Mouse (Mus musculus): ENCODE results near the gene Gsap. TPM values are rescaled to one million over a fixed set of nuclear protein-coding genes. Genes with fewer than 3 reads are reported as not detected.
"Not testable (repeated sequence)": the region's sequence is repeated elsewhere in the genome, so short reads cannot be mapped to it uniquely, and the experiment has no call there.

The Gsap gene
- total RNA-seq, 2 experiments from 2014 or later: 3.5 to 5.5 TPM

DNA sequence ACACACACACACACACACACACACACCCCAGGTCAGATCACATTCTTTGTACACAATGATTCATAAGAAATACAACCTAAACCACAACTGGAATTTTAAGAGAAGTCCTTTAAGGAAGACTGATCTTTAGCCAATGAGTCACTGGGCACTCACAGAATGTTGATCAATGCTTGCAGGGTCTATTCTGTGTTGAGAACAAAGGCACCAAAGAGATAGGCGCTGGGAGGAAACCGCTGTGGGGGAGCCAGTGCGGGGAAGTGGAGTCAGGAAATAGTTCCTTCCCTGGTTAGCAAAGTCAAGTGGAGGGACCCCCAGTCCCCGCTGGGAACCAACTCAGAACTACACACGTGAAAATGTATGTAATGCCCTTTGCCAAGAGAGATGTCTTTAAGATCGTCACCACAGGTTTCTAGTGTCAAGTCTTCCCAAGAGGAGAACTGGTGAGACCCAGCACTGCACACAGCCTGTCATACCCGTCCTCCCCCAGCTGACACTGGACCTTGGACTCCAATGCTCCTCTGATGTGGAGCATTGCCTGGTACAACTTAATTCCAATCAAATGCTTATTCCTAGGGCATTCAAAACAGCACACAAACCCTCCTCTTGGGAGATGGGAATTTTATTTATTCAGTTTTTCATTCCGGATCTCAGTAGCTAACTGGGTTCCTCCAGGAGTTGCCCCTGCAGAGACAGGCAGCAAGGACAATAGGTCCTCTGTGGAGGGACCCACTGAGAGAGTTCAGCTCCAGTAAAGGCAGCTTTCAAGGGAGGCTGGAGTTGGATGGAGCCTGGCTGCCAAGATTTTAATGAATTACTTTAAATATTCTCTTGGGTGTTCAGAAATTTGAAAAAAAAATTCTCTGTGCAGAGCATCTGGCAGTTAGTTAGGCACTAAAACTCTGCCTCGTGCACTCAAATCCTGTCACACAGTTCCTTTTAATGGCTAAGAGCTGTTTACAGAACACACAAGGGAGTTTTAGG, 10.6 kb upstream of the Gsap start:
- no peak for DNase-seq (ENCODE audit: low spot score in 2 of 2)
- intact Hi-C loops (cut with DNase I): no loop called here

DNA sequence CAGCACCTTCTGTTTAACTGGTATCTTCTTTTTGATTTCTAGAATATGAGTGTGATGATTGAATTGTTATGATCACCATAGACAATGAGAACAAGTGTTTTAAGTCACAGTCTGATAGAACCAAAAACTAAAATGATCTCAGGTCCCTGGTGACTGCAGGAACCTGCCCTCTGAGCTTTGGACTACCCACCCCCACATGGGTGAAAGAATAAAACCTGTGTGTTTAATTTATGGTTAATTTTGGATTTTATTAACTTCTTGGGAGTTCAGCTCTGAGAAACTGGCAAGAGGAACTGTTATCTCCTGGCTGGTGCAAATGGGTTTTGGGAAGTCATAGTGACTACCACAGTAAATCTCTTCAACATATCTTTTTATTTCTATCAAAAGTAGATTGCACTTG, 6.6 kb upstream of the Gsap start:
- DNase-seq (ENCODE audit: low spot score in 2 of 2): no peak
- intact Hi-C loops (cut with DNase I): no loop called here

DNA sequence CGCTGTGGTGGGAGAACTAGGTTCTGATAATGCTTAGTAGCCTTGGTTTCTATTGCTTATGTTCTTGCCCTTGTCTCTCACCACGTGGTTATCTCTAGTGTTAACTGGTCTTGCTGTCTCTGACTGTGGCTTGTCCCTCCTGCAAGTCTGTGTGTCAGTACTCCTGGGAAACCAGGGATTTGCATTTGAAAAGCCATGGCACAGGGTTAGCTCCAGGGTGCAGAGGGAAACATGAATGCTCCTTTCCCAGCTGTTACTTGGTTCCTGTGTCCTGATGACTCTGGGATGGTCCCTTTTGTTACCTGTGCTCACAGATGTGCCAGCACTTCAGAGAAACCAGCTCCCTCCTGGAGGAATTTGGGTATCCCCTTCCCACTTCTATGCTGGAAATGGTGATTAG, 3.0 kb upstream of the Gsap start:
- intact Hi-C loops (cut with DNase I): loop anchor here (10.0 kb wide), 1 partner anchor 128 kb away; the partner anchor contains the start of gene Ptpn12
- DNase-seq (ENCODE audit: low spot score in 2 of 2): not testable (repeated sequence)

DNA sequence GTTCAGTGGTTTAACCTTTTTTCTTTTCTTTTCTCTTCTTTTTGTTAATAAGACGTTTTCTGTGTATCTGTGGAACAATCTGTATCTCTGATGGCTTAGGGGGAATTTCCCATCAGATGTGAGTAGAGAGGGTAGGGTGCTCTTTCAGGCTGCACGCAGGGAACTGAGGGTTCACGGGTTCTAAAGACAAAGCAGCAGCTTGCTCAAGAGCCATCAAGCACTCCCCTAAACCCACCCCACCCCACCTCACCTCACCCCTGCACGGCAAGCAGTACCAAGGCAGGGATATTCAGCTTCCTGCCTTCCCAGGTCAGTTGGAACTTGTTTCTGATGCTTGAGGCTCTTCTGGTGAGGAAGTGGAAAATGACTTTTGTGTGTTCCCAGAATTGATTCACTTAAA, 766 bp downstream of the Gsap start:
- intact Hi-C loops (cut with DNase I): loop anchor here (10.0 kb wide), 1 partner anchor 132 kb away; the partner anchor contains the start of gene Ptpn12
- no peak for DNase-seq (ENCODE audit: low spot score in 2 of 2)

DNA sequence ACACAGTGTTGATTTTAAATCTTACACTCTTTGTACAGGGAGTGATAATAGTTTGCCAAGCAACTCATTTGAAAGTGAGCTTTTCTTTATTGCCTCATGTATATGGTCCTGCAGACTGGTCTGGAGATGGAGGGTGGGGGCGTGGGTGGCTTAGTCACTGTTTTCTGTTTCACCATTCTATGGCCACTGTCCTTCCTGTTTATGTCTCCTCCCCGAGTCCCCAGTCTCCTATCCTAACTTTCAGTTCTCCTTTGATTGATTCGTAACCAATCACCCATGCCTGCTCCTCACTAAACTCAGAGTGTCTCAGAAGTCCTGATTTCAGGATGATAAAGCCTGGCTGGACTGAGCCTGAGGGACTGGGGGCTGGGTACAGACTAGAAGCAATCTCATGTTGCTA, 2.4 kb downstream of the Gsap start:
- intact Hi-C loops (cut with DNase I): loop anchor here (10.0 kb wide), 1 partner anchor 134 kb away; the partner anchor contains the start of gene Ptpn12
- DNase-seq (ENCODE audit: low spot score in 2 of 2): no peak

DNA sequence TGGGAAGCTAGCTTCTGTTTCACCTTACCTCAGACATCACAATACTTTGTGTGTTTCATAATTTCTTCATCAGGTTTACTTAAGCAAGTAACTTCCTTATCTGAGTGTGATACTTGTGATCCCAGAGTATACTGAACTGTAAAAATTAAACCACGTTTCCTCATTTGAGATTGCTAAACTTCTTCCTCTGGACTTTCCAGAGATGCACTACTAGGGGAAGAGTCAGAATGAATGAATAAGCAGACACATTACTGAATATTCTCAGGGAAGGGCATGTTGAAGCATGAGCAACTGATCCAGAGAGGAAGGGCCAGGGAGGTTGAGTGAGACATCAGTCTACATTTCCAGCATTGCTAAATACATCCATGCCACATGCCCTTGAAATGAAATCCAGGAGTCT, 3.0 kb downstream of the Gsap start:
- intact Hi-C loops (cut with DNase I): loop anchor here (10.0 kb wide), 1 partner anchor 134 kb away; the partner anchor contains the start of gene Ptpn12
- no peak for DNase-seq (ENCODE audit: low spot score in 2 of 2)

DNA sequence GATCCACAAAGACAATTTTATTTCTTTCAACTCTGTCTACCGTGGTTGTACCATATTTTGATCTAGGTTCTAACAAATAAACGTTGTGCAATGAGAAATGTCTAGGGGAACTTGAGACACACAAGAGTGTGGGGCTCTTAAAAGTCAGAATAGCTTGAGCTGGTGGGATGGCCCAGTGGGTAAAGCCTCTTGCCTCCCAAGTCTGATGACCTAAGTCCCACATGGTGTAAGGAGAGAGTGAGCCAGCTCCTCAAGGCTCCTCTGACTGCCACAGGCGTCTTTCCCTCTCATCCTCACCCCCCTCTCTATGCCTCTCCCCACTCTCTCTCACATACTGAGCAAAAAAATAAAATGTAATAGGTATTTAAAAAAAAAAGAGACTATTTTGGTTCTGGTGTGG, 3.4 kb downstream of the Gsap start:
- no peak for DNase-seq (ENCODE audit: low spot score in 2 of 2)
- intact Hi-C loops (cut with DNase I): loop anchor here (10.0 kb wide), 1 partner anchor 135 kb away; the partner anchor contains the start of gene Ptpn12

DNA sequence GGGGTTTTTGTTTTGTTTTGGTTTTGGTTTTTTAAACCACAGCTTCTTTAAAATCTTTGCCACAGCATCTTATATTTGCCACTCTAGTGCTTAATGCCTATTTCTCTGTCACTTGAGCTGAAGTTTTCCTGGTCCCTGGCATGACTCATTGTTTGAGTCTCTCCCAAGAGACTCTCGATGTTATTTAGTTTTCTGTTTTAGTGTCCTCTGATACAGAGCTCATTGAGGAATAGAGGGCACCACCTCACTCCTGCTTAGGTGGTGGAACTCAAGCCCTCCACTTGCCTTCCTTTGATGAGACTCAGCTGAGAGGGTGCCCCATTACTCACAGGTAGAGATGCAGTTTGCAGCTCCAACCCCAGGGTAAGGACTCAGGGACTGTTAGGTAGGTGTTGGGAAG, 17.4 kb downstream of the Gsap start:
- intact Hi-C loops (cut with DNase I): no loop called here
- DNase-seq (ENCODE audit: low spot score in 2 of 2): no peak

DNA sequence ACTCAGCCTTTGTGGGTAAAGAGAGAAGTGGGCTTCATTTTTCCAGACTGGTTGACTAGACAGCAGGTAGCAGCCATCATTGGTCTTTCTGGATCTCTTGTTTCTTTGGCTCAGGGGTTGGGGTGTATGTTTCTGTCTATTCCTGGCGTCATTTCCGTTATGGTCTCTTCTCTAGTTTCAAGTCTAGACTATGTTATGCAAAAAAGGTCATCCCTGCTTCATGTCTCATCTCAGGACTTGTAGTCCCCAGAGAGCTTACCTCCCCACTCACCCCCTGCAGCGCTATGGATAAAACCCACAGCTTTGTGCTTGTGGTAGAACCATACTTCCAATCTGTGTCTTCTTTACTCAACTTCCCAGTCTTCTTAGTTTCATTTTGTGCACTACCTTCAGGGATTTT, 18.1 kb downstream of the Gsap start:
- DNase-seq (ENCODE audit: low spot score in 2 of 2): no peak
- intact Hi-C loops (cut with DNase I): no loop called here

DNA sequence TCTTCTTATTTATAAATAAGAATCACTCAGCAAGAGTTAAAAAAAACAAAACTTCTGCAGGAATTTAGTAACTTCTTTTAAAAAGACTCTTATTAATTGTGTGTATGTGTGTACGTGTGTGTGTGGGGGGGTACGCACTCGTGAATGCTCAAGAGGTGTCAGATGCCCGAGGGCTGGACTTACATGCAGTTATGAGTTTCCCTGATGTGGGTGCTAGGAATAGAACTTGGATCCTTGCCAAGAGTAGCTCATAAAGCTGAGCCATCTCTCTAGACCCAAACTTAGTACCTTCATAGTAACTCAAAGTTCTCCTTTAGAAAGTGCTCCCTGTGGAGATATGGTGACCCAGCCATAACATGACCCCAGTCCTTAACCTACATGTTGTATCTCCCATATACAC, 20.0 kb downstream of the Gsap start:
- no peak for DNase-seq (ENCODE audit: low spot score in 2 of 2)
- intact Hi-C loops (cut with DNase I): no loop called here

DNA sequence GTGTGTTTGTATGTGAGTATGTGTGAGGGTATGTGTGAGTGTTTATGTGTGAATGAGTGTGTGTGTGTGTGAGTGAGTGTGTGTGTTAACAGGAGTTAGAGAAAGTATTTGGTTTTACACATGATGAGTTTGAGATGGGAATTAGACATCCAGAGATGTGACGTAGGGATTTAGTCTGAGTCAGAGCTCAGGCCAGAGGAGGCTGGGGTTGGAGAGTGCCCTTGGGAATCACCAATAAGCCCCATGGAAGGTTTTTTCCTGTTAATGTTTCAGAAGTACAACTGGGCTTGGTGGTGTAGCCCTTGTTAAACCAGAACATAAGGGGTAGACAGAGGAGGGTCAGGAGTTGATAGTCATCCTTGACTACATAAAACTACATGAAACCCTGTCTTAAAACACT, 25.4 kb downstream of the Gsap start:
- intact Hi-C loops (cut with DNase I): no loop called here
- no peak for DNase-seq (ENCODE audit: low spot score in 2 of 2)

DNA sequence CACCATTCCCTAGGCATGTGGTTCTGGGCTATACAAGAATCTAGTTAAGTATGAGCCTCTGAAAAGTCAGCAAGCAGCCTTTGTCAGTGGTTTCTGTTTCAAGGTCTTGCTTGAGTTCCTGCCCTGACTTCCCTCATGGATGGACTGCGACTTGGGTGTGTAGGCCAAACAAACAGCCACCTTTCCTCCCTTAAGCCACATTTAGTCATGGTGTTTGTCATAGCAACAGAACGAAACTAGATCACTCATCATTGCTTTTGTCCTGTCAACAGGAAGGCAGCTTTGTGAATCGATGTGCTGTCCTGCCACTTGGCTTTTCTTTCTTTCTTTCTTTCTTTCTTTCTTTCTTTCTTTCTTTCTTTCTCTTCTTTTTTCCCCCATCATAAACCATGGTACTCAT, 26.9 kb downstream of the Gsap start:
- intact Hi-C loops (cut with DNase I): no loop called here

DNA sequence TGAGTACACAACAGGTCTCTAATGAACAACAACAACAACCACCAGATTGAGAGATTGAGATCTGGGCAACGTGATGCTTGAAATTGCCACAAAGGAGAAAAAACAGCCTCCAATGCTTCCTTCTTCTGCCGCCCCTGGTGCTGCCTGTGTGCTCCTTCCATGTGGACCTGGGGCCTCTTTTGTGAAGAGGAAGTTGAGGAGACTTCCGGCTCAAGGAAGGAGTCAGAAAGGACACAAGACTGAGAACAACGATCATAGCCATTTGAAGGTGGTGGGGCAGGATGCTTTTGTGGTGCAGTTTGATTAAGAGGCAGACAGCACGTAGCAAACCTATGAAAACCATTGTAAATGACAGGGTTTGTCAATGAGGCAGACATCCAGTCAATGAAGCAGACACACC, 27.7 kb downstream of the Gsap start:
- no peak for DNase-seq (ENCODE audit: low spot score in 2 of 2)
- intact Hi-C loops (cut with DNase I): no loop called here

More for the DNA sequence above, 26.9 kb downstream of the Gsap start:
- no peak for DNase-seq (ENCODE audit: low spot score in 2 of 2)

DNA sequence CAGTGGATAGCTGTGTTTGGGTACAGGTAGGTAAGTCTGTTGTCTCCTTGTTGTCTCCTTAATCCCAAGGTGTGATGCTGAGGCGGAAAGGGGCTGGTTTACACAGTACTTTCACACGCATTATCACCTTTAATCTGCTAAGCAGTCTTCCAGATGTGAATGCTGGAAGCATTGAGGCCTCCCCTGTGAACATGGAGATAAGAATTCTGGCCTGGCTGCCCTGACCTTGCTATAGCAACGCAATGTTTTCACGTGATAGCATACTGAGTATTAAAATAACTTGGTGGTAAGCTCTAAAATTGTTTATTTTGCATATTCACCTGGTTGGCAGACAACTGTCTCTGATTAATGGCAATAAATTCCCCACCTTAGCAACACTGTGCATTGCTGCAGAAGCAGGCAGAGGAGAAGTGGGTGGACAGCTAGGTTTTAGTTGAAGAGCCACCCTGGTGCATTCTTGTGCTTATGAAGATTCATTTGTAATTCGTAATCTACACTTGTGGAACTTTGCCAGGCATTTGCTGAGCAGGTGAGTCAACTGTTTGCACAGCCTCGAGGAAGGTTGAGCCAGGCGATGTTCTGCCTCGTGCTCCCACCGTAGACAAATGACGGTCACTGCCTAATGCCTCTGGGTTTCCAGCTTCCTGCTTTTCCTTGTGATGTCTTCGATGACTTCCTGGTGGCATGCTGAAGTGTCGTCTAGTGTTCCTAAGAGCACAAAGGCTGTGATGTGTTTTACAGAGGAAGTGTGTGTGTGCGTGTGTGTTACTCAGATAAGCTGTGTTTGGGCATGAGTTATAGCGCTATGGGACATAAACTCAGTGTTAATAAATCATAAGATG, 31.6 kb downstream of the Gsap start:
- no peak for DNase-seq (ENCODE audit: low spot score in 2 of 2)
- intact Hi-C loops (cut with DNase I): no loop called here

DNA sequence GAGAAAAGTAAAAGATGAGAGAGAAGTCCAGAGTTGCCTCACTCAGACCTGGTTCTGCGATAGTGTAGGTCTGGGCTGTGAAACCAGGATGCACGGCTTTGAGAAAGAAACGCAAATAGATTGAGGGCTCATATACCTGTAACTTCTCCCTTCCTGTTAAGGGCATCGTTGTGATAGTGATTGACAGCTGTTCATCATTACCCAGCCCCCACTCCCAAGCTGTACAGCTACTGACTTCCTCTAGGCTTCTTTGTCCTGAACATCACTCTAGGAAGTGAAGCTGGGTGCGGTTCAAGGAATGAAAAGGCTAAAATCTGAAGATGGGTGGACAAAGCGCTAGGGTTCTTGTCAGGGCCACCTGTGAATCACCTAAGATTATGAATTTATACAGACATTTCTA, 46.8 kb downstream of the Gsap start:
- intact Hi-C loops (cut with DNase I): no loop called here
- no peak for DNase-seq (ENCODE audit: low spot score in 2 of 2)

DNA sequence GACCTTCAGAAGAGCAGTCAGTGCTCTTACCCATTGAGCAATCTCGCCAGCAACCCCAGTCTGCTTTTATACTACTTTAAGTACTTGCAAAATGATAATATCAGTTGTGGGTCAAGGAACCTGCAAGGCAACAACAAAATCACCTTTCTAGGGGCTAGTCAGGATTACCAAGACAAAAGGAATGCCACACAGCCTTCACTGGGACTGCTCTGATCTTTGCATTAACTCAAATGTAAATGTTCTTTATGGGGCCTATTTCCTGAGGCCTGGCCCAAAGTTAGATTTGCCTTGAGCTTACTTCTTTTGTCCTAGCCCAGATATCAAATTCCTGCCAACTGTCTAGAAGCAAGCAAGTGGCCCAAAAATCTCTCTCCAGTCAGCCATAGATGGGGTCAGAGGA, 58.5 kb downstream of the Gsap start:
- DNase-seq (ENCODE audit: low spot score in 2 of 2): no peak
- intact Hi-C loops (cut with DNase I): no loop called here

DNA sequence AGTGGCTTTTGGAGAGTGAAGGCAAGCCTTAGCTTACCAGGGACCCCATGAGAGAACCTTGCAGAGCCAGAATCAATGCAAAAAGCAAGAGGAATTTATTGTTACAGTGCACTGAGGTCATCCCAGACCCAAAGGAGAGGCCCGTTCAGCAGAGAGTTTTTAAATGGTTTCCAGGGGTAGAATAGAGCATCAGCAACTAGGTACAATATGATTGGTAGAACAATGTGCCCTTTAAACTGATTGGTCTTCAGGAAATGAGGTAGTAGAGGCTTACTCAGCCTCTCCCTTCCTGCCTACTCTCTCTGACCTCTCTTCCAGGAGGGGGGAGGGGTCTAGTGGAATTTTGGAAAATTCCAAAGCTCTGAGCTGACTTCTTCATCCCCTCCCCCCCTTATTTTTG, 59.2 kb downstream of the Gsap start:
- intact Hi-C loops (cut with DNase I): loop anchor here (5.0 kb wide), 1 partner anchor 188 kb away; the partner anchor contains the start of gene Ptpn12
- DNase-seq (ENCODE audit: low spot score in 2 of 2): no peak

DNA sequence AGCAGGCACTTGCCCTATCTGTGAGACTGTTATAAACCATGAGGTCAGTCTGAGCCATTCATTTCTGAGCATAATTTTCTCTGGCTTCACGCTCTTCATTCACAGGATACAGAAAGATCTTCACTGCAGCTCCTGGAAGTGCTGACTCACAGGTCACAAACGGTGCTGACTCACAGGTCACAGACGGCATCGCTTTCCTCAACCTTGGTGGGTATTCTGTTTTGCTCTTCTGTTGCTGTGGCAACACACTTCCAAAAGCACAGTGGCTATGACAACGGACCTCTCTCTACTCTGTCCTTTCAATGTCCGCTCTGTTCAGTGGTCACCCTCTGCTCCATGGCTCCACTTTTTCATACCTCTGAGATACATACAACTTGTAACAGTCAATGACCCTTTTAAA, 60.7 kb downstream of the Gsap start:
- intact Hi-C loops (cut with DNase I): loop anchor here (5.0 kb wide), 1 partner anchor 189 kb away; the partner anchor contains the start of gene Ptpn12

DNA sequence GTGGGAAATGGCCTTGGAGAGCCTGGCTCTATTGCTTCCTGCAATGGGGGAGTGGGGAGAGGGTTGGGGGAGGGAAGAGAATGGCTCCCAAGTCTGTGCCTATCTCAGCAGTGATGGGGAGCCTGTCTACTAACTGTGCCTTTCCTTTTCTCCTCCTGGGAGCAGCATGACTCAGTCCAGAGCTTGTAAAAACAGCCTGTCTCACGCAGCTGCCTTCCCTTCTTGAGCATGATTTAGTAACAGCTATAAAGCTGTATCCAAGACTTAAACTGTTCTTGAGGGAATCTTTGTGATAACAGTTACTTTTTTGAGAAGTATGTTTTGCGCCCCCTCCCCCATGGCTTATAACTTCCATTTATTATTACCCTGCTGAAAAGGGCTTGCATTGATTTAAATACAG, 61.9 kb downstream of the Gsap start:
- intact Hi-C loops (cut with DNase I): loop anchor here (5.0 kb wide), 1 partner anchor 191 kb away; the partner anchor contains the start of gene Ptpn12
- DNase-seq (ENCODE audit: low spot score in 2 of 2): peak in 1 of 2 experiments; percentile 20

More for the DNA sequence above, 60.7 kb downstream of the Gsap start:
- no peak for DNase-seq (ENCODE audit: low spot score in 2 of 2)

DNA sequence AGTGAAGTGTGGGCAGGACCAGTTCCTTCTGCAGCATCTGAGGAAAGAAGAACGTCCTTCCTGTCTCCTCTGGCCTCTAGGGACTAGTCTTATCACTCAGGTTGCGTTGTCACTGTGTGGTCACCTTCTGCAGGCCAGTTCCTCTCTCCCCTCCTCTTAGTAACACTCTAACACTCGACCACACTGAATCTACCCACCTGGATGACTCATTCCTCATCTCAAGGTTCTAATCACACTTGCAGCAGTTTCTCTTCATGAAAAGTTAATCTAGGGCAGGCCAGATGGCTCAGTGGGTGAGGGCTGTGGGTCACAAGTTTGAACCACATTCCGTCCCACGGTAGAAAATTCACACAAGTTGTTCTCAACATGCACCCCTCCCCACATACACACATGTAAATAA, 62.8 kb downstream of the Gsap start:
- intact Hi-C loops (cut with DNase I): loop anchor here (5.0 kb wide), 1 partner anchor 192 kb away; the partner anchor contains the start of gene Ptpn12
- no peak for DNase-seq (ENCODE audit: low spot score in 2 of 2)
